Mouse (Mus musculus) ovary, postnatal 10 days (tissue): Measurements from ENCODE around the gene Psmd12.
A peak's percentile ranks its signal among the peaks of the same experiment; 100 is the strongest.
"Not testable (repeated sequence)": the region's sequence is repeated elsewhere in the genome, so short reads cannot be mapped to it uniquely, and the experiment has no call there.

Experiments used
- DNase-seq: peaks from one replicate; pipeline ENCODE4 v3.0.0; 2022; ENCODE audit warnings: low spot score

Gene Psmd12

GRCm38 (mm10) chr11:107462478-107462877 is 16.8 kb upstream of the Psmd12 start:
- no peak for DNase-seq

GRCm38 (mm10) chr11:107463251-107463681 is 16.0 kb upstream of the Psmd12 start:
- DNase-seq = no peak

DNA sequence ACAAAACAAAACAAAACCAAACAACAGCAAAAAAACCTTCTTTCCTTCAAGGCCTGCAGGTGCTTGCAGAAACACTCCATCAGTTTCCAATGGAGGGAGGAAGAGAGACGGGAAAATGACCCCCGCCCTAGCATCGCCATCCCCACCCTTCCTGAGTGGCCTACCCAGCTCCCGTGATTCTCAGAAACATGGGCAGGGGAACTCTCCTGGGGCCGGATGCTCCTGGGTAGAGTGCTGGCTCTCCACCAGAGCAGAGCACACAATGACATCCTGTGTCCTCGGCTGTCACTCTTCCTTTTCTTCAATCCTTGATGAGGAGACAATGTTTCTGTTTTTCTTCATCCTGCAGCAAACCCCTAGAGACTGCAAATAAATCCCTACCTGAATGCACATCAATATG is 15.1 kb upstream of the Psmd12 start:
- DNase-seq = no peak

DNA sequence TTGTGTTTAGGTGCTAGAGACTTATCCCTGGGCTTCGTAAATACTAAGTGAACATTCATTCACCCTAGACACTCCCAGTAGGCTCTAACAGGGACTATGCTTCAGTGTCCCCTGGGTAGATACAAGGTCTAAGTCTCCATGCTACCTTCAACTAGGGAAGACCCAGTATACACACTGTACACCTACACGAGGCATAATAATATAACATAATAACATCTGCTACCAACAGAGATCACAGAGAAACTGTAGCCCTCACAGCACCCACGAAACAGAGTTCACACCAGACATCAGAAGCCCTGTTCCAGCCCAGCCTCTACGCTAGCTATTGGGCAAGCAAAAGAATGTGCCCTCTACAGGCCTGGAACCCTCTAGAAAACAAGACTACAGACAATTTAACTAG is 14.2 kb upstream of the Psmd12 start:
- DNase-seq = no peak

DNA sequence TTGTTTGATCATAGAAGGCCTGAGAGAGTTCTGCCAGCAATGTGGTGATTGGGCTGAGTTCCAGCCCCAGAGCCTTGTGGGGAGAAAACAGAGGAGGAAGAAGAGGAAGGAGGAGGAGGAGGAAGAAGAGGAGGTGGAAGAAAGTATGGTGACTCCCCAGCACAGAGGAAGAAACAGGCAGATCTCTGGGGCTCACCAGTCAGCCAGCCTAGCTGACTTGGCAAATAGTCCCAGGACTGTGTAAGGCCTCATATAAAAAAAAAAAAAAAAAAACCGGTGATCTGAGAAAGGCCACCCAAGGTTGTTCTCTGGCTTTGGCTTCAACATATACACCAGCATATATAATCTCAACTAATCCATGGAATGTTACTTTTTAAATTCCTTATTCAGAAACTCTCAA is 13.3 kb upstream of the Psmd12 start:
- DNase-seq = no peak

DNA sequence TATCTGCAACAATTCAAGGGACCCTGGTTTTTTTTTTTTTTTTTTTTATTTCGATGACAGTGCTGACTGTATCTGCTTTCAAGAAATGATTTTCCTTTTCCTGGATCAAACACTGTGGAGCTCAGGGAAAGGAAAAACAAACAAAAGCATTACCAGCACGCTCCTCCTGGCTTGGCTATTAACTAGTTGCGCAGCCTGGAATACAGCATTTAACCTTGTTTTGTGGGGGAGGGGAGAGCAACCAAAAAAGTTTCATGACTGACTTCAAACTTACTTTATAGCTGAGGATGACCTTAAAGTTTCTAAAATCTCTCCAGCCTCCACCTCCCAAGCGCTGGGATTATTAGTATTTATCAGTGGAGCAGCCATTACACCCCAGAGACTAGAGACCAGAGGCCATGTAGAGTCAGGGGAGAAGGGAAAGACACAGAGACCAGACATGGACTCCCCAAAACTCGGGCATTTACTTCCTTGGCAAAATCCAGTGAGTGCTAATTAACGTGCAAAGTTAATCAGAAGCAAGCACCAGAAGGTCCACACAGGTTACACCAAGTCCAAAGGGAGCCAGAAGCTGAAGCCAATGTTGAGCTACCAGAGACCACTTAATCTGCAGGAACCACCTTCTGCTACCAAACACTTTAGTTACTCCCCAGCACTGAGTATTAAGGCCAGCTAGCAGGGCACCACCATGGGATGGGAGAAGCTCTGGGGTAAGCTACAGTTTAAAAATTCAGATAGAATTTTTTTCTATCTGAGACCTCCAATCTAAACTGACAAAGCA is 12.5 kb upstream of the Psmd12 start:
- DNase-seq = no peak

DNA sequence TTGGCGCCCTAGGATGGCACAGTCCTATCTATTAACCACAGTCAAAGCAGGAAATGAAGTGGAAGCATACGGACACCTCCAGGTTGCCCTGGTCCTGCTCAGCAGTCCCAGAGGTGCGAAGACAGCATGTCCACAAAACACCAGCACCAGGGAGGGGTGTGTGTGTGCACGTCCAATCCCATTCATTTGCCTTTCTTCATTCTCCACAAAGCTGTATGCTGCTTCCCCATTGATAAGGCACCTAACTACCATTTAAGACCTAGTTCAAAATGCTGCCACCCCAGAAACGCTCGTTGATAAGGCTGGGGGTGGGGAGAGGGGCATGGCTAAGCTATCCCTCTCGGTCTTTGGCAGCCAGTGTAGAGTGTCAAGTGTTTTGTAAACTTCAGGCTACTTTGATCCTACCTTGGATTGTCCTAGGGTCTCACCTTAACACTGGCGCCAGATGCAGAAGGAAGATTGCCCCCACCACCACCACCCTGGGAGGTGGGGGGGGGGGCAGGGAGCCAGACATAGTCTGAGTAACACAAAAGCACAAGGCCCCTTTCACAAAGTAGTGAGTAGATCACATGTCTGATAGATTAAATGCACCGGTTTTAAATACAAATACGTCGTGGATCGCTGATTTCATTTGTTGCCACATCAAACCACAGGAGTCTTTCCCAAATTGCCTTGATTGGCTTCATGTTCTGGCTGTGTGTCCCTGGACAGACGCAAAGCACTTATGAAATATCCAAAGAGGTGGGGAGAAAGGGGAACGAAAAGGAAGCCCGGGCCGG is 10.8 kb upstream of the Psmd12 start:
- no peak for DNase-seq

GRCm38 (mm10) chr11:107469031-107469522 is 10.2 kb upstream of the Psmd12 start:
- peak; percentile 49 for DNase-seq

GRCm38 (mm10) chr11:107469523-107470371 is 9.5 kb upstream of the Psmd12 start:
- DNase-seq = peak; percentile 44

- DNase-seq = peak; percentile 76
These were observed 8.7 kb upstream of the Psmd12 start, which contains the start of gene Pitpnc1 for GRCm38 (mm10) chr11:107470521-107471041. Pitpnc1 (minus strand) TSS chr11:107470699.

DNA sequence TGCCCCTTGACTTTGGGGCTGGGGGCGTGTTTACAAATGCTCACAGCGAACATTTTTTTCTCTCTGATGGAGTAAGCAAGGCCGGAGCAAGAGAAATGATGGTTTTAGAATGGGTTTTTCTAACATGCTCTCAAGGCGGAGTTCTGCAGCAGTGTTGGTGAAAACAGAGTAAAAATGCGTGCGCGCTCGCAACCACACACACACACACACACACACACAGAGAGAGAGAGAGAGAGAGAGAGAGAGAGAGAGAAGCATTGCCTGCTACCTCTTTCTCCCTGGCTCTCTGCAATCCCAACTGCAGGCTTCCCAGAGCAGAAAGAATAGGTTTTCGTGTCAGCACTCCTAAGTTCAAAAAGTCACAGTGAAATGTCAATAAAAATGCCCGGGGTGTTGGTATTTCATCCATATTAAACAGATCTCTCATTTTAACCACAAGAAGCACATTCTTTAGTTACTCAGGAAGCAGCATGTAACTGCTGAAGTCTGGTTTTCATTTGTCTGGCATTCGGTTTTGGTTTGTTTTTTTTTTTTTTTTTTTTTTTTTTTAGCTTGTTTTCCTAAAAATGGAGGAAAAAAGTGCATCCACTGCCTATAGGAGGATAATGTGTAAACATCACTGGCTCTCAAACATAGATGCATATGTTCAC is 8.1 kb upstream of the Psmd12 start:
- no peak for DNase-seq

DNA sequence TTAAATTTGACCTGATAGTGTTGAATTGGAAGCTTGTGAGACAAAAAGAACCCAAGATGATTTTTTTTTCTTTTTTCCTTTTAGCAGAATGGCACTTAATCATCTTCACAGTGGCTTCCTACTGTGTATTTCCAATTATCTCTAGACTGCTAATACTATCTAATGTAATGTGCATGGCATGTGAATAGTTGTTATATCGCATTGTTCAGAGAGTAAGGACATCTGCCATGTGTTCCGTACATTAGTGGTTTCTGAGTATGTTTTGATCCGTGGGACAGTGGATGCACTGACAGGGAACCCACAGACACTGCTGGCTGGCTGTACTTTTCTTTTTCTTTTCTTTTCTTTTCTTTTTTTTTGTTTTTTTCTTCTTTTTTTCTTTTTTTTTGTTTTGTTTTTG is 7.0 kb upstream of the Psmd12 start:
- no peak for DNase-seq

GRCm38 (mm10) chr11:107473137-107473820 is 6.0 kb upstream of the Psmd12 start:
- no peak for DNase-seq

DNA sequence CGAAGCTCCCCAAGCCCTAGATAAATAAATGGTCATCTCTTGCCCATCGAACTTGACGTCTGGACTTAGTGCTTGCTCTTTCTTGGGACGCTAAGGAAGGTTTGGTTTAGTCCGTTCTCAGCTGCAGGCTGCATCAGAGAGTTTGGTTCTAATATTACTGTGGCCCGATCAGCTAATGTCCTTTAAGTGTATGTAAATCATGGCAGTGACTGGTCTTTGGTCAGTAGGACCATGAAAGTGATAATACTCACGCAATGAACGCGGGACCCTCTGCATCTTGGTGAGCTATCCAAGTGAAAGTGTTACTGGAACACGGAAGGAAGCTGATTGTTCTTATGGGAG is 549 bp downstream of the Psmd12 start:
- no peak for DNase-seq

- DNase-seq = no peak
These were observed 5.1 kb downstream of the Psmd12 start for GRCm38 (mm10) chr11:107484341-107484740.

GRCm38 (mm10) chr11:107502801-107503200 is 23.5 kb downstream of the Psmd12 start:
- no peak for DNase-seq

DNA sequence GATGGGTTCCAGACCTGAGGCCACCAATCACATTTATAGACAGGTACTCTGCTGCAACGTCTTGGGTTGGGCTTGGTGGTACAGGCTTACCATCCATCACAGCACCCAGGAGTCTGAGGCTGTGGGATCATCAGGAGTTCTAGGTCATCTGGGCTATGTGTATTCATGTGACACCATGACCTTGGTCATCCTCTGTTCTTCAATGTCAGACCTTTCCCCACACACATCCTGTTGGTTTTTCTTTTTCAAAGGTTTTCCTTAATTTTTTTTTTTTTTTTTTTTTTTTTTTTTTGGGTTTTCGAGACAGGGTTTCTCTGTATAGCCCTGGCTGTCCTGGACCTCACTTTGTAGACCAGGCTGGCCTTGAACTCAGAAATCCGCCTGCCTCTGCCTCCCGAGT is 25.1 kb downstream of the Psmd12 start:
- not testable (repeated sequence) for DNase-seq

DNA sequence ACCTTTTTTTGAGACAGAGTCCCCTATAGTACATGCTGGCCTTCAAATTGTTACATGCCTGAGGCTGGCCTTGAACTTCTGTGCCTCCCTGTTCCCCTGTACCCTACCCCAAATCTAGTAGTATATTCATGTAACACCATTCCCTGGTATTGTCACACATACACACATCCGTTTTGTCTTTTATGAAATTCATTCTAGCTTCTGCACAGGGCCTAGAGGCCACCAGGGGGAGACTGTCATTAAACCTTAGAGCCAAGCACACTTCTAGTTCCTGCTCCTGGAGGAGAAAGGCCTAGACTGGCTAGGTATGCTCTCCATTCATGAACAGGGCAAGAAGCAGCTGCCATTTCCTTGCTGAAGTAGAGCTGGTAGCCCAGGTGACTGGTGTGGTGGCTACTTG is 27.0 kb downstream of the Psmd12 start:
- DNase-seq = no peak

DNA sequence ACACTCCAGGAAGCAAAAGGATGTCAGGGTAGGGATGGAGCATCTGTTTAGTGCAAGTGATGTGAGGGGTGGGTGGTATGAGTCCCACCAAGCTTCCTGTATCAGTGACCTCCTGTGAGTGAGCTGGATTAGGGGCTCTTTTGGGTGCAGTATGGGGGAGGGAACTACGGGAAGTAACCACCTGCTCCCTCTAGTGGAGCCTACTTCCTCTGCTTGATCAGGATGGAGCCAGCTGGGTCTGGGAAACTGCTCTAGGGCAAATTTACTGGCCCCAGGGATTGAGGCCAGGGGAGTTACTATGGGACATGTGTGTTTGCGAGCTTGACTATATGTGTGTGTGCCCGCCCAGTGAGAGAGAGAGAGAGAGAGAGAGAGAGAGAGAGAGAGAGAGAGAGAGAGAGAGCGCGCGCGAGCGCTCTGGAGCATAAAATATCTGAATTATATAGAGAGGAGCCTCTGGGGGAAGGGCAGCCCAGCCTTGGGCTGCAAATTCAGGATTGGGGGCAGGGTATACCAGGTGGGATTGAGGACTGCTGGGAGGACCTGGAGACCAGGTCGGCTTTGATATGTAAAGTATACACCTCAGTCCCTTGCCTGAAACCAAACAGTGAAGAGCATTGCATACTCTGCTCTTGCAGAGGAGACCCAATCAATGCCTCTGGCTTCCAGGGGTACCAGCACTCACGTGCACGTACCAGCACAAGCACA is 30.5 kb downstream of the Psmd12 start:
- no peak for DNase-seq
